Mouse (Mus musculus) C2C12 (cell line): Measurements from ENCODE around the gene Xpnpep2. TPM values are rescaled to one million over a fixed set of nuclear protein-coding genes. Genes with fewer than 3 reads are reported as not detected.

Experiments
- H3K27me3 ChIP-seq: one replicate; pipeline ENCODE4 v1.6.1; 2011; ENCODE audit not compliant: control insufficient read depth, insufficient read depth, insufficient read length
- H3K36me3 ChIP-seq: one replicate; pipeline ENCODE4 v1.6.1; 2011; ENCODE audit not compliant: control insufficient read depth, insufficient read depth
- H3K4me3 ChIP-seq: one replicate; pipeline ENCODE4 v1.5.1; 2011; ENCODE audit warnings: mild to moderate bottlenecking, control low read depth; ENCODE audit not compliant: poor library complexity, insufficient read depth, severe bottlenecking
- H3K79me2 ChIP-seq: one replicate; pipeline ENCODE4 v1.6.1; 2011; ENCODE audit not compliant: control insufficient read depth, insufficient read depth
- H3K79me3 ChIP-seq: one replicate; pipeline ENCODE4 v1.6.1; 2011; ENCODE audit warnings: low read depth, control low read depth
- H3ac ChIP-seq: one replicate; pipeline ENCODE3; 2011; ENCODE audit warnings: low read depth; ENCODE audit not compliant: control insufficient read depth, insufficient read length
- CEBPB ChIP-seq: IDR thresholded peaks from one replicate; pipeline ENCODE4 v1.6.1; 2011; ENCODE audit warnings: low read depth, mild to moderate bottlenecking, control low read depth, moderate library complexity
- CTCF ChIP-seq: IDR thresholded peaks from one replicate; pipeline ENCODE4 v1.5.1; 2011; ENCODE audit not compliant: control insufficient read depth, insufficient read depth, insufficient read length
- FOSL1 ChIP-seq: IDR thresholded peaks from one replicate; pipeline ENCODE4 v1.8.0; 2011; ENCODE audit warnings: mild to moderate bottlenecking, low read length; ENCODE audit not compliant: poor library complexity, insufficient read depth, severe bottlenecking
- MAX ChIP-seq: IDR thresholded peaks from one replicate; pipeline ENCODE4 v1.6.1; 2011; ENCODE audit warnings: mild to moderate bottlenecking, control low read depth
- MYOD1 ChIP-seq: IDR thresholded peaks from one replicate; pipeline ENCODE4 v1.6.1; 2011; ENCODE audit warnings: low read depth; ENCODE audit not compliant: control insufficient read depth, insufficient read length
- MYOG ChIP-seq: IDR thresholded peaks from one replicate; pipeline ENCODE4 v1.6.1; 2011; ENCODE audit not compliant: control insufficient read depth, insufficient read length; ENCODE audit errors: extremely low read depth
- USF1 ChIP-seq: IDR thresholded peaks from one replicate; pipeline ENCODE4 v1.6.1; 2011; ENCODE audit warnings: low read depth, mild to moderate bottlenecking, control low read depth, moderate library complexity
- polyA plus RNA-seq: library from polyadenylated mRNA; unstranded; fragments of >200 nt; fragmentation: generic; extraction: Trizol; gene quantifications from one replicate; pipeline ENCODE4 v1.2.1, GENCODE M21; 2012; ENCODE audit warnings: missing spikeins

The Xpnpep2 gene
- polyA plus RNA-seq, 1 experiment, result 0.11 TPM

- Histone ChIP-seq H3K36me3 (no peaks in the 10 kb centered on the region), H3K79me3 (no peaks in the 10 kb centered on the region), H3K79me2 (no peaks in the 10 kb centered on the region), H3ac (no peak overlapping the region), H3K4me3 (no peak overlapping the region), H3K27me3 (no peaks in the 10 kb centered on the region)
- TF ChIP-seq FOSL1 (no peak), USF1 (no peak), MAX (no peak), CTCF (no peak), CEBPB (no peak)
Measured at GRCm38 (mm10) chrX:48136935-48137334, 28.4 kb downstream of the Xpnpep2 start.

- no peak overlapping the region for H3K4me3 ChIP-seq
- H3K36me3 ChIP-seq, result no peaks in the 10 kb centered on the region
- no peaks in the 10 kb centered on the region for H3K79me3 ChIP-seq
- H3K79me2 ChIP-seq, result no peaks in the 10 kb centered on the region
- H3ac ChIP-seq, result no peak overlapping the region
- TF ChIP-seq MYOD1, result no peak
- no peak for TF ChIP-seq CEBPB
- TF ChIP-seq CTCF, result no peak
- TF ChIP-seq MAX, result no peak
- TF ChIP-seq USF1, result no peak
- TF ChIP-seq MYOG, result no peak
- no peak for TF ChIP-seq FOSL1
- no peaks in the 10 kb centered on the region for H3K27me3 ChIP-seq
Measured at GRCm38 (mm10) chrX:48138011-48138410, 29.5 kb downstream of the Xpnpep2 start.

GRCm38 (mm10) chrX:48138539-48139275 is 30.2 kb downstream of the Xpnpep2 start:
- TF ChIP-seq CEBPB (no peak), CTCF (no peak), MAX (no peak), MYOG (no peak), USF1 (no peak), MYOD1 (no peak), FOSL1 (no peak)
- H3ac ChIP-seq, result no peak overlapping the region
- no peak overlapping the region for H3K4me3 ChIP-seq
- no peaks in the 10 kb centered on the region for H3K36me3 ChIP-seq
- no peaks in the 10 kb centered on the region for H3K79me2 ChIP-seq
- H3K79me3 ChIP-seq, result no peaks in the 10 kb centered on the region
- no peaks in the 10 kb centered on the region for H3K27me3 ChIP-seq

GRCm38 (mm10) chrX:48139368-48140285 is 31.1 kb downstream of the Xpnpep2 start:
- Histone ChIP-seq H3K79me3 (no peaks in the 10 kb centered on the region), H3K4me3 (no peak overlapping the region), H3K79me2 (no peaks in the 10 kb centered on the region), H3K36me3 (no peaks in the 10 kb centered on the region), H3ac (no peak overlapping the region), H3K27me3 (no peaks in the 10 kb centered on the region)
- TF ChIP-seq MYOG (no peak), CEBPB (no peak), MYOD1 (no peak), CTCF (no peak), FOSL1 (no peak), MAX (no peak), USF1 (no peak)

GRCm38 (mm10) chrX:48140286-48140877 is 31.9 kb downstream of the Xpnpep2 start:
- no peaks in the 10 kb centered on the region for H3K79me2 ChIP-seq
- H3K27me3 ChIP-seq, result no peaks in the 10 kb centered on the region
- TF ChIP-seq MYOD1, result no peak
- TF ChIP-seq MAX, result no peak
- TF ChIP-seq CTCF, result no peak
- TF ChIP-seq USF1, result no peak
- no peak for TF ChIP-seq MYOG
- TF ChIP-seq FOSL1, result no peak
- no peak for TF ChIP-seq CEBPB
- no peak overlapping the region for H3ac ChIP-seq
- no peak overlapping the region for H3K4me3 ChIP-seq
- H3K79me3 ChIP-seq, result no peaks in the 10 kb centered on the region
- H3K36me3 ChIP-seq, result no peaks in the 10 kb centered on the region
